Mouse (Mus musculus) spleen, adult 2 months (tissue): ENCODE results near the gene Tiam1. TPM values are rescaled to one million over a fixed set of nuclear protein-coding genes. Genes with fewer than 3 reads are reported as not detected.

ENCODE experiments used
- DNase-seq, 2 experiments: peaks; one replicate each; pipeline versions ENCODE4 v3.0.0 to v3.0.0-alpha.2; 2012 to 2021; ENCODE audit warnings: low spot score in 2 of 2, low read depth in 1 of 2
- H3K27ac ChIP-seq: fragments of 200-500 bp; 2 replicates; pipeline ENCODE4 v1.5.1; 2012; ENCODE audit warnings: low read length, inconsistent platforms; ENCODE audit not compliant: insufficient read depth
- H3K27me3 ChIP-seq: fragments of 200-500 bp; 2 replicates; pipeline ENCODE4 v1.6.1; 2012; ENCODE audit warnings: mild to moderate bottlenecking, moderate library complexity, low read length, inconsistent platforms; ENCODE audit not compliant: control insufficient read depth, insufficient read depth
- H3K36me3 ChIP-seq: fragments of 200-500 bp; 2 replicates; pipeline ENCODE4 v1.6.1; 2012; ENCODE audit warnings: mild to moderate bottlenecking, low read length, inconsistent platforms; ENCODE audit not compliant: control insufficient read depth, insufficient read depth
- H3K4me1 ChIP-seq: fragments of 200-500 bp; 2 replicates; pipeline ENCODE4 v1.6.1; 2011; ENCODE audit warnings: inconsistent platforms; ENCODE audit not compliant: control insufficient read depth, insufficient read depth, insufficient read length
- H3K4me3 ChIP-seq: fragments of 200-500 bp; 2 replicates; pipeline ENCODE4 v1.5.1; 2011; ENCODE audit warnings: mild to moderate bottlenecking, inconsistent platforms; ENCODE audit not compliant: insufficient read depth, insufficient read length; ENCODE audit errors: extremely low read depth
- CTCF ChIP-seq: fragments of 200-500 bp; IDR thresholded peaks from 2 replicates; pipeline ENCODE4 v1.5.1; 2011; ENCODE audit warnings: mild to moderate bottlenecking, inconsistent platforms; ENCODE audit not compliant: insufficient read depth, insufficient read length, insufficient replicate concordance; ENCODE audit errors: extremely low read depth
- POLR2A ChIP-seq: fragments of 200-500 bp; IDR thresholded peaks from 2 replicates; pipeline ENCODE4 v1.6.1; 2011; ENCODE audit warnings: low read depth, low read length, inconsistent platforms
- WGBS: fragments of 180-500 bp; shearing (Covaris S2); methylation state at CpG from one replicate; pipeline ENCODE4 v1.1.7; 2018; 5-methylcytosine and 5-hydroxymethylcytosine counted together
- polyA plus RNA-seq: library from polyadenylated mRNA; depleted of rRNA; stranded (reverse); fragments of >200 nt; gene quantifications from 2 replicates; pipeline ENCODE4 v1.2.3, GENCODE M21; 2012

The Tiam1 gene
- polyA plus RNA-seq, 1 experiment = 4.3 TPM

GRCm38 (mm10) chr16:89980075-89980744, 163.4 kb downstream of the Tiam1 start:
- H3K27ac ChIP-seq = no peak overlapping the region
- H3K4me3 ChIP-seq = no peak overlapping the region
- DNase-seq = no peak
- no peak for TF ChIP-seq CTCF
- no peak for TF ChIP-seq POLR2A
- no peaks in the 10 kb centered on the region for H3K27me3 ChIP-seq
- no peaks in the 10 kb centered on the region for H3K4me1 ChIP-seq
- no peaks in the 10 kb centered on the region for H3K36me3 ChIP-seq
- WGBS = 86% methylated on average over 11 of the region's 11 CpGs

- H3K27me3 ChIP-seq = no peaks in the 10 kb centered on the region
- peaks cover 3% of the 10 kb centered on the region; the same call in 1 of the 2 replicates for H3K4me1 ChIP-seq
- DNase-seq = no peak
- H3K4me3 ChIP-seq = no peak overlapping the region
- WGBS = 91% methylated on average over 9 of the region's 9 CpGs
- H3K27ac ChIP-seq = no peak overlapping the region
- no peaks in the 10 kb centered on the region for H3K36me3 ChIP-seq
- TF ChIP-seq CTCF (no peak), POLR2A (no peak)
Observed at GRCm38 (mm10) chr16:89975441-89975840, 168.1 kb downstream of the Tiam1 start.

GRCm38 (mm10) chr16:89973814-89974712, 169.5 kb downstream of the Tiam1 start:
- Histone ChIP-seq H3K27me3 (no peaks in the 10 kb centered on the region), H3K4me3 (no peak overlapping the region), H3K36me3 (no peaks in the 10 kb centered on the region), H3K4me1 (peaks cover 3% of the 10 kb centered on the region; the same call in 1 of the 2 replicates), H3K27ac (no peak overlapping the region)
- TF ChIP-seq POLR2A (no peak), CTCF (no peak)
- DNase-seq = no peak
- 63% methylated on average over 16 of the region's 16 CpGs for WGBS

GRCm38 (mm10) chr16:89972854-89973487, 170.6 kb downstream of the Tiam1 start:
- Histone ChIP-seq H3K27me3 (no peaks in the 10 kb centered on the region), H3K27ac (no peak overlapping the region), H3K4me3 (no peak overlapping the region), H3K36me3 (no peaks in the 10 kb centered on the region), H3K4me1 (peaks cover 3% of the 10 kb centered on the region; the same call in 1 of the 2 replicates)
- no peak for DNase-seq
- no peak for TF ChIP-seq CTCF
- TF ChIP-seq POLR2A = no peak
- 54% methylated on average over 15 of the region's 15 CpGs for whole genome bisulfite sequencing

- Histone ChIP-seq H3K4me1 (peaks cover 3% of the 10 kb centered on the region; the same call in 1 of the 2 replicates), H3K27me3 (no peaks in the 10 kb centered on the region), H3K36me3 (no peaks in the 10 kb centered on the region), H3K4me3 (no peak overlapping the region), H3K27ac (no peak overlapping the region)
- DNase-seq = no peak
- TF ChIP-seq CTCF = no peak
- no peak for TF ChIP-seq POLR2A
- 85% methylated on average over 6 of the region's 6 CpGs for WGBS
Observed at GRCm38 (mm10) chr16:89972018-89972417, 171.6 kb downstream of the Tiam1 start.

- TF ChIP-seq POLR2A (no peak), CTCF (no peak)
- no peak overlapping the region for H3K4me3 ChIP-seq
- no peaks in the 10 kb centered on the region for H3K4me1 ChIP-seq
- 91% methylated on average over 6 of the region's 6 CpGs for WGBS
- no peaks in the 10 kb centered on the region for H3K27me3 ChIP-seq
- H3K27ac ChIP-seq = no peak overlapping the region
- DNase-seq = no peak
- no peaks in the 10 kb centered on the region for H3K36me3 ChIP-seq
Observed at GRCm38 (mm10) chr16:89968058-89968457, 175.5 kb downstream of the Tiam1 start.
